Mouse (Mus musculus) embryonic facial prominence, embryonic 15.5 days (tissue): Measurements from ENCODE around the gene Ifitm3. TPM values are rescaled to one million over a fixed set of nuclear protein-coding genes. Genes with fewer than 3 reads are reported as not detected.
A peak's percentile ranks its signal among the peaks of the same experiment; 100 is the strongest.
"Not testable (repeated sequence)": the region's sequence is repeated elsewhere in the genome, so short reads cannot be mapped to it uniquely, and the experiment has no call there.

Experiments used
- ATAC-seq: fragments of 200-750 bp; cut with Nextera tagmentation; 2 replicates; pipeline ENCODE4 v1.8.0; 2017; ENCODE audit warnings: low read depth, moderate TSS enrichment; ENCODE audit not compliant: insufficient number of reproducible peaks, low FRiP score, low TSS enrichment
- H3K27ac ChIP-seq: fragments of 300-500 bp; sonication (generic); replicated peaks from 2 replicates; pipeline ENCODE4 v1.5.1; 2015; ENCODE audit warnings: mild to moderate bottlenecking, inconsistent platforms
- H3K27me3 ChIP-seq: fragments of 300-500 bp; sonication (generic); 2 replicates; pipeline ENCODE4 v1.6.1; 2015; ENCODE audit warnings: inconsistent platforms
- H3K36me3 ChIP-seq: fragments of 300-500 bp; sonication (generic); 2 replicates; pipeline ENCODE4 v1.6.1; 2015; ENCODE audit warnings: mild to moderate bottlenecking, inconsistent platforms
- H3K4me1 ChIP-seq: fragments of 300-500 bp; sonication (generic); 2 replicates; pipeline ENCODE4 v1.6.1; 2015; ENCODE audit warnings: inconsistent platforms
- H3K4me2 ChIP-seq: fragments of 300-500 bp; sonication (generic); replicated peaks from 2 replicates; pipeline ENCODE4 v1.6.1; 2015; ENCODE audit warnings: mild to moderate bottlenecking, inconsistent platforms
- H3K4me3 ChIP-seq: fragments of 300-500 bp; sonication (generic); replicated peaks from 2 replicates; pipeline ENCODE4 v1.5.1; 2015; ENCODE audit warnings: mild to moderate bottlenecking, inconsistent platforms
- H3K9ac ChIP-seq: fragments of 300-500 bp; sonication (generic); 2 replicates; pipeline ENCODE4 v1.6.1; 2015; ENCODE audit warnings: inconsistent platforms
- H3K9me3 ChIP-seq: fragments of 300-500 bp; sonication (generic); replicated peaks from 2 replicates; pipeline ENCODE4 v1.6.1; 2016; ENCODE audit warnings: inconsistent platforms
- WGBS: fragments of 180-500 bp; shearing (Covaris S2); methylation state at CpG from one replicate; pipeline ENCODE4 v1.1.7; 2015; 5-methylcytosine and 5-hydroxymethylcytosine counted together
- polyA plus RNA-seq: library from polyadenylated mRNA; unstranded; fragments of >200 nt; fragmentation: Nextera tagmentation; extraction: Ambion mirVana; gene quantifications from 2 replicates; pipeline ENCODE4 v1.2.1, GENCODE M21; 2015

The Ifitm3 gene
- polyA plus RNA-seq, 1 experiment from 2014 or later, result 204 TPM

GRCm38 (mm10) chr7:140970931-140971330 is 39.6 kb downstream of the Ifitm3 start:
- H3K9ac ChIP-seq, result no peak overlapping the region
- H3K36me3 ChIP-seq, result no peaks in the 10 kb centered on the region
- 44% methylated on average over 7 of the region's 7 CpGs for WGBS
- H3K9me3 ChIP-seq, result no peaks in the 10 kb centered on the region
- no peaks in the 10 kb centered on the region for H3K27me3 ChIP-seq
- H3K4me1 ChIP-seq, result peaks cover 49% of the 10 kb centered on the region
- no peak for ATAC-seq
- H3K4me3 ChIP-seq, result no peak overlapping the region
- peak overlapping the region; percentile 84 for H3K27ac ChIP-seq
- no peak overlapping the region for H3K4me2 ChIP-seq

- Histone ChIP-seq H3K4me1 (peaks cover 35% of the 10 kb centered on the region), H3K4me2 (peak overlapping the region; percentile 39), H3K4me3 (peak overlapping the region; percentile 26)
- not testable (repeated sequence) for H3K9me3 ChIP-seq, H3K27me3 ChIP-seq, H3K9ac ChIP-seq, H3K36me3 ChIP-seq, ATAC-seq, H3K27ac ChIP-seq
- 42% methylated on average over 3 of the region's 3 CpGs for WGBS
Measured at GRCm38 (mm10) chr7:140968710-140969109, 41.9 kb downstream of the Ifitm3 start.

- Histone ChIP-seq H3K27ac (peak overlapping the region; percentile 82), H3K9ac (no peak overlapping the region), H3K27me3 (no peaks in the 10 kb centered on the region), H3K4me2 (peak overlapping the region; percentile 39), H3K36me3 (no peaks in the 10 kb centered on the region), H3K4me1 (peaks cover 28% of the 10 kb centered on the region), H3K9me3 (no peaks in the 10 kb centered on the region), H3K4me3 (peak overlapping the region; percentile 26)
- ATAC-seq, result peak; percentile 77
- WGBS, result 6% methylated on average over 14 of the region's 14 CpGs
Measured at GRCm38 (mm10) chr7:140967862-140968591, 42.5 kb downstream of the Ifitm3 start.

GRCm38 (mm10) chr7:140966921-140967320 is 43.6 kb downstream of the Ifitm3 start, which contains the start of gene Ifitm1:
TSS of gene Ifitm1 (plus strand) at chr7:140967221.
- no peaks in the 10 kb centered on the region for H3K27me3 ChIP-seq
- H3K9ac ChIP-seq, result no peak within 1 kb of the TSS
- H3K4me1 ChIP-seq, result peaks cover 25% of the 10 kb centered on the region
- ATAC-seq, result no peak
- peak within 1 kb of the TSS; percentile 39 for H3K4me2 ChIP-seq
- no peaks in the 10 kb centered on the region for H3K36me3 ChIP-seq
- no peaks in the 10 kb centered on the region for H3K9me3 ChIP-seq
- WGBS, result 87% methylated on average over 4 of the region's 4 CpGs
- H3K27ac ChIP-seq, result peak within 1 kb of the TSS; percentile 82
- peak within 1 kb of the TSS; percentile 26 for H3K4me3 ChIP-seq

- Histone ChIP-seq H3K27me3 (no peaks in the 10 kb centered on the region), H3K9me3 (no peaks in the 10 kb centered on the region), H3K36me3 (no peaks in the 10 kb centered on the region), H3K4me3 (no peak overlapping the region), H3K4me1 (peaks cover 15% of the 10 kb centered on the region), H3K4me2 (no peak overlapping the region), H3K27ac (no peak overlapping the region), H3K9ac (no peak overlapping the region)
- 76% methylated on average over 2 of the region's 2 CpGs for WGBS
- no peak for ATAC-seq
Measured at GRCm38 (mm10) chr7:140962733-140963132, 47.8 kb downstream of the Ifitm3 start.

GRCm38 (mm10) chr7:140961416-140961815 is 49.2 kb downstream of the Ifitm3 start:
- H3K36me3 ChIP-seq, result no peaks in the 10 kb centered on the region
- H3K4me1 ChIP-seq, result peaks cover 18% of the 10 kb centered on the region
- H3K27ac ChIP-seq, result no peak overlapping the region
- 69% methylated on average over 2 of the region's 2 CpGs for WGBS
- no peaks in the 10 kb centered on the region for H3K27me3 ChIP-seq
- no peak for ATAC-seq
- no peak overlapping the region for H3K4me2 ChIP-seq
- H3K9me3 ChIP-seq, result no peaks in the 10 kb centered on the region
- no peak overlapping the region for H3K9ac ChIP-seq
- H3K4me3 ChIP-seq, result no peak overlapping the region

- Histone ChIP-seq H3K36me3 (no peaks in the 10 kb centered on the region), H3K9me3 (no peaks in the 10 kb centered on the region), H3K9ac (no peak overlapping the region), H3K4me3 (no peak overlapping the region), H3K27me3 (no peaks in the 10 kb centered on the region), H3K4me2 (no peak overlapping the region), H3K4me1 (peaks cover 23% of the 10 kb centered on the region), H3K27ac (no peak overlapping the region)
- no peak for ATAC-seq
- 78% methylated on average over 5 of the region's 5 CpGs for WGBS
Measured at GRCm38 (mm10) chr7:140960026-140960425, 50.5 kb downstream of the Ifitm3 start.

Other genes with a start within 250 kb of the Ifitm3 start
- gene Cyp2e1, start 247.0 kb downstream of the Ifitm3 start, polyA plus RNA-seq, result not detected in 2 replicates
- 0.19 TPM in 1 of 2 replicates, not detected in the other for gene Syce1, start 222.9 kb downstream of the Ifitm3 start, polyA plus RNA-seq
- 0.56 and 0.87 TPM in 2 replicates for gene Zfp941, start 188.6 kb downstream of the Ifitm3 start, polyA plus RNA-seq
- 38.8 and 42.6 TPM in 2 replicates for gene Urah, start 175.8 kb downstream of the Ifitm3 start, polyA plus RNA-seq
- gene Scgb1c1, start 165.2 kb downstream of the Ifitm3 start, polyA plus RNA-seq, result 2.3 and 8.5 TPM in 2 replicates
- gene Odf3, start 163.0 kb downstream of the Ifitm3 start, polyA plus RNA-seq, result 0.20 and 0.48 TPM in 2 replicates
- gene Gm45785, start 154.4 kb downstream of the Ifitm3 start, polyA plus RNA-seq, result not detected in 2 replicates
- gene Ric8a, start 153.8 kb downstream of the Ifitm3 start, polyA plus RNA-seq, result 78.8 and 86.1 TPM in 2 replicates
- gene Bet1l, start 153.2 kb downstream of the Ifitm3 start, polyA plus RNA-seq, result 64.2 and 67.5 TPM in 2 replicates
- gene Psmd13, start 128.8 kb downstream of the Ifitm3 start, polyA plus RNA-seq, result 206 and 209 TPM in 2 replicates
- 25.1 and 27.4 TPM in 2 replicates for gene Sirt3, start 128.5 kb downstream of the Ifitm3 start, polyA plus RNA-seq
- gene Cox8b, start 110.3 kb downstream of the Ifitm3 start, polyA plus RNA-seq, result 23.3 and 34.9 TPM in 2 replicates
- gene Nlrp6, start 89.9 kb downstream of the Ifitm3 start, polyA plus RNA-seq, result 0.07 and 0.25 TPM in 2 replicates
- 26.3 and 29.0 TPM in 2 replicates for gene Pgghg, start 69.4 kb downstream of the Ifitm3 start, polyA plus RNA-seq
- gene Ifitm5, start 60.5 kb downstream of the Ifitm3 start, polyA plus RNA-seq, result 110 and 112 TPM in 2 replicates
- gene Gm45717, start 54.8 kb downstream of the Ifitm3 start, polyA plus RNA-seq, result 0.96 TPM in 1 of 2 replicates, not detected in the other
- gene Ifitm2, start 54.8 kb downstream of the Ifitm3 start, polyA plus RNA-seq, result 1,542 and 1,589 TPM in 2 replicates
- 126 and 137 TPM in 2 replicates for gene Ifitm1, start 43.5 kb downstream of the Ifitm3 start, polyA plus RNA-seq
- 2.7 and 2.8 TPM in 2 replicates for gene Ifitm6, start 7.2 kb upstream of the Ifitm3 start, polyA plus RNA-seq
- not detected in 2 replicates for gene Gm17387, start 18.4 kb upstream of the Ifitm3 start, polyA plus RNA-seq
- gene B4galnt4, start 50.3 kb upstream of the Ifitm3 start, polyA plus RNA-seq, result 12.0 and 15.1 TPM in 2 replicates
- gene Pkp3, start 67.4 kb upstream of the Ifitm3 start, polyA plus RNA-seq, result 115 and 118 TPM in 2 replicates
- gene Sigirr, start 89.8 kb upstream of the Ifitm3 start, polyA plus RNA-seq, result 6.1 and 6.8 TPM in 2 replicates
- 18.2 and 20.7 TPM in 2 replicates for gene Ano9, start 107.0 kb upstream of the Ifitm3 start, polyA plus RNA-seq
- gene Ptdss2, start 111.6 kb upstream of the Ifitm3 start, polyA plus RNA-seq, result 68.4 and 69.7 TPM in 2 replicates
- 210 and 216 TPM in 2 replicates for gene Rnh1, start 162.1 kb upstream of the Ifitm3 start, polyA plus RNA-seq
- 180 and 183 TPM in 2 replicates for gene Hras, start 183.2 kb upstream of the Ifitm3 start, polyA plus RNA-seq
- gene Lrrc56, start 183.4 kb upstream of the Ifitm3 start, polyA plus RNA-seq, result 11.2 and 14.7 TPM in 2 replicates
- 2.3 and 3.6 TPM in 2 replicates for gene Lmntd2, start 203.3 kb upstream of the Ifitm3 start, polyA plus RNA-seq
- 55.3 and 56.3 TPM in 2 replicates for gene Rassf7, start 205.1 kb upstream of the Ifitm3 start, polyA plus RNA-seq
- 68.7 and 73.2 TPM in 2 replicates for gene Phrf1, start 218.0 kb upstream of the Ifitm3 start, polyA plus RNA-seq